Mouse (Mus musculus) ZHBTc4 (cell line): ENCODE measurements around the gene Ccdc88c.

Experiments used
- DNase-seq: peaks from one replicate; pipeline ENCODE4 v3.0.0-alpha.2; 2011; ENCODE audit warnings: low read depth, low spot score

Gene Ccdc88c

DNA sequence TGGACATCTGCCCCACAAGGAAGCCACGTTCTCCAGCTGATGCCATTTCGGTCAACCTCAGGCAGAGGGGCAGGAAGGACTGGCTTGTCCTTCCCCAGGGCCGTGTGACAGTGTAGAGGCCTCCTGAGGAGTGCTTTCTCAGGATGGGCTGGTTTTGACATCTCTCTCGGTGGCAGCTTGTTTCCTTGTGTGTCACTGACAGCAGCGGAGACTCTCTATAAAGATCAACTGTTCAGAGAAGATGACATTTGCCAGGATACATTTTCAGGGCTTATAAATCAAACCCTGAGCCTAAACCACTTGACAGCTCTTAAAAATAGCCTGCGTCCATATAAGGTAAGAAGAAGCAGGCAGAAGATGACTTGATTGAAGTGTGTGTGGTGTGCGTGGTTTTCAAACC lies 59.0 kb downstream of the Ccdc88c start:
- DNase-seq, result no peak

DNA sequence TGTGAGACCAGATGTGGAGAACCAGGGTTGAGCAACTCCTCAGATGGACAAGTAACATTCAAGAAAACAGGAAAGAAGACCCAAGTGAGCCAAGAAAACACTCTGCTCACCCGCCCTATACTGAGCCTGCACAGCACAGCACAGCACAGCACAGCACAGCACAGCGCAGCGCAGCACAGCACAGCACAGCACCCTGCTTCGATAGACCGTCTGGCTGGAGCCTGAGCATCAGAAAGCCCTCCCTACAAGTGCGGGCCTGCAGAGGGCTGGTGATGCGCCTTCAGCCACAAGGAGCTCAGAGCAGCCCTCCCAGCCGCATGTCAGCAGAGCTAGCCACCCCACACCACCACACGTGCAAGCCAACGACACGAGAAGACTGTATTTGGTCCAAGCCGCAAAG lies 61.5 kb downstream of the Ccdc88c start:
- DNase-seq, result no peak

DNA sequence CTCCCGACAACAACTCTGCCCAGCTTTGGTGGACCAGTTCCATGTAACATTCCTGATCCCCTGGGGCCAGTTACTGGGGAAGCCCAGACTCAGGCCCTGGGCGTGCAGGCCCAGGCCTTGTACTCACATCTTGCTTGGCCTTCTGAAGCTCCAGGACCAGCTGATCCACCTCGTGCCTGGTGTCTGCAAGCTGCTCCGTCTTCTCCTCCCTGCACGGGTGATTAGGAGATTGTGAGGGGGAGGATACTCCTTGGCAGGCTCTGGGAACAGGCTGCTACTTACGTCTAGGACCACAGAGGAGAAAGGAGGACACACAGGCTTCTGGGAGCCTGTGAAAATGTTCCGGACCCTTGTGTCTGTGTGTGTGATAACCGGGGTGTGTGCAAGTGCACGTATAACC lies 62.6 kb downstream of the Ccdc88c start:
- DNase-seq, result no peak

DNA sequence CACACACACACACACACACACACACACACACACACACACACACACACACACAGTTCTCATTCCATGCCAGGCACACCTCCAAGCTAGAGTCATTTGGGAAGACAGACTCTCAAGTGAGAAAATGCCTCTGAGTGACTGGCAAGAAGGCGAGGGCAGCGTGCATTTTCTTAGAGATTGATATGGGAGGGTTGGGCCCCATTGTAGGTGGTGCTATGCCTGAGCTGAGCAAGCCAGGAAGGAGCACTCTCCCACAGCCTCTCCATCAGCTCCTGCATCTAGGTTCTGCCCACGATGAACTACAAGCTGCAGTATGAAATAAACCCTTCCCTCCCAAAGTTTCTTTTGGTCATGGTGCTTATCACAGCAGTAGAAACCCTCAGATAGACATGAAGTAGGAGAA lies 63.6 kb downstream of the Ccdc88c start:
- no peak for DNase-seq

DNA sequence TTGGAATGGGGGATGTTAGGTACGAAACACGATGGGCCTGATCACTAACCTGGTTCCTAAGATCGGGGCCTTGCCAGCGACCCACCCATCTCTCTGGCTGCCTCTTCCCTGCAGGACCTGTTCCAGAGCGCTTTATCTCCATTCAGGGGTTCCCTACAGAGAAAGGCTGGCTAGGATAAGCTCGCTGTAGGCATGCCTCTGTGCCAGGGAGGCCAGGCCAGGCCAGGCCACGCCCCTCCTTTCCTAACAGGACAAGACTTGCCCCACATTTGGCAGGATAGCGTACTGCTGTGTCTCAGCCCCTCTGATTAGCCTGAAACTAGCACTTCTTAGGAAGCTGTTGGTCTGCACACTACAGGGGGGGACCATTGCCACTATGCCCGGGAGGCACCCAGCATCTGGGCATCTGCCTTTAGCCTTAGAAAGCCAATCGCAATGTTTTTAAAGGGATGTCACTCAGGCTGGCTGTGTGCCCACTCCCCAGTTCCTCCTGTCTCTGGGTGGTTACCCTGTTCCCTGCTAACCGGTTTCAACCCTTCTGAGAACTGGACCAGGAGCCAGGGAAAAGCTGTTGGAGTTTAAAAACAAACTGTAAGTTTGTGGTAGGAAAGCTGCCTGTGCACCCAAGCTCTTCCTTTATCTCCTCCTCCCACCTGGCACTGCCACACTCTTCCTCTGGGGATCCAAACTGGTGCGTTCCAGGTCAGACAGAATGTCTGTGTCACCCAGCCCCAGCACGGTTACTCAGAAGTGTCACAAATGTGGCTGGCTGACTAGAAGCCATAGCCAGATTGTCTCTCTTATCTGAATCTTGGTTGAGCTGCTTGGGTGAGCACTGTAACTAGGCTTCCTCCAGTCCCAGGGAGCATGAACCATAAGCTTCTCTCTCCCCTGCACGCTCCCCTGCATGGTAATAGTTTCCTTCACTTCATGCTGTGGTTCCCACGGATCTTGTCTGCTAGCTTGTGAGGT lies 69.9 kb downstream of the Ccdc88c start:
- DNase-seq, result no peak

DNA sequence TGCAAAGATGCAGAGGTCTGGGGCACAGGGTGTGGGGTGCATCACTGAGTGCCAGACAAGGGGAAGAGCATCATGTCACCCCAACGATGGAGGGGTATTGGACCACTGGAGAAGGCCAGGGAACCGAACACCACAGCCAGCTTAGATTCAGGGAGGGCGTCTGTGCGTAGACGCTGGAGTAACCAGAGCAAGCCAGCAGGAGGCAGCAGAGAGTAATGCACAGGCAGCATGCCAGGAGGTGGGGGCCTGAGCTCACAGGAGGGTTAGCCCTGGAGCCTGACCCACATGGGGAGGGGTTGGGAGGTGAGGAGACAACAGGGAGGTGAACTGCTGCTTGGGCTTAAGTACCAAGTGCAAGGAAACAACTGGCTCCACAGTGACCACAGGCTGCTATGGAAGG lies 70.8 kb downstream of the Ccdc88c start:
- peak; percentile 89 for DNase-seq

DNA sequence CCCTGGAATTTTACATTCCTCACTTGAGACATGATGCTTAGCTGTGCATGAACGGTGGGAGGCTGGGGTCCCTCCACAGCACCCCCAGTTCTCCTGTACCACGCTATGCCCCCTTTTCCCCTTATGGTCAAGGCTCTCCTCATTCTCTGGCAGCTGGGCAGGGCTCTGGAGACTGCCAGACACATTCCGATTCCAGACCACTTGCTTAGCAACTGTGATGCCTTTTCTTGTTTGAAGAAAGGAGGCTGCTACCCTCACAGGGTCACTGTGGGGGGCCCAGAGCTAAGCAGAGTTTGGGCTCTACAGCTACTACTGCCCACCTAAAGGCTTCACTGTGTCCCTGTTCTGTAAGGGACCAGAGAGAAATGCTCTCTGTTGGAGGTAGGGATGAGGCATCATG lies 71.6 kb downstream of the Ccdc88c start:
- DNase-seq, result no peak

DNA sequence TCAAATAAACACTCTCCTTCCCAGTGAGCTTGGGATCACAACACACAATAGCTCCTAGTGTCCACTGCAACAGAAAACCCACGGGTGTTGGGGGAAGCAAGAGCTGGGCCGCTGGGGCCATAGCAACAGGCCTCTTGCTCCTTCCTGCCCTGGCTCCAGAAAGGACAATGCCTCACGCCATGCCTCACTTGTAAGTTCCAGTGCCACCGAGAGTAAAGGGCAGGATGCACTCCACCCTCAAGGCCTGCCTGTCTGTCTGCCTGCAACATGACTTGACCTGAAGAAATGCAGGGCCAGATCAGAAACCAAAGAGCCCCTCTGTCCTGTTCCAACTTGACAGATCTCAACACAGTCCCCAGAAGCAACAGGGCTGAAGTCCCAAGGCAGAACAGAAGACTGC lies 72.0 kb downstream of the Ccdc88c start:
- no peak for DNase-seq

DNA sequence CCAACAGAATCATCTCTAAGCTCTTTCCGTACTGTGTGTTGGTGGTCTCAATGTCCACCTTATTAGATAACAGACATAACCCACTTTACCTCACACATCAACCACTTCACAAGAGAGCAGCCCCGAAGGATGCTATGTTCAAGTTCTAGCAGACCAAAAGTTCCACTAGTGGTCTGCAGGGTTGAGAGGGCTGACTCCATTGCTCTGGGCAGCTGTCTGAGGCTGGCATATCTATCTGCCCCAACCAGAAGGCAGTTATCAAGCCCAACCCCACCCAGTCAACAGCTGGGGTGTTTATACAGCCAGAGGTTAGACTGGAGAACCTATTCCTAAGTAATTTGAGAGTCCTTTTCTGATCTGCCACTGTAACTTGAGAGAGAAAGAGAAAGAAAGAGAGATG lies 72.8 kb downstream of the Ccdc88c start:
- DNase-seq, result no peak

DNA sequence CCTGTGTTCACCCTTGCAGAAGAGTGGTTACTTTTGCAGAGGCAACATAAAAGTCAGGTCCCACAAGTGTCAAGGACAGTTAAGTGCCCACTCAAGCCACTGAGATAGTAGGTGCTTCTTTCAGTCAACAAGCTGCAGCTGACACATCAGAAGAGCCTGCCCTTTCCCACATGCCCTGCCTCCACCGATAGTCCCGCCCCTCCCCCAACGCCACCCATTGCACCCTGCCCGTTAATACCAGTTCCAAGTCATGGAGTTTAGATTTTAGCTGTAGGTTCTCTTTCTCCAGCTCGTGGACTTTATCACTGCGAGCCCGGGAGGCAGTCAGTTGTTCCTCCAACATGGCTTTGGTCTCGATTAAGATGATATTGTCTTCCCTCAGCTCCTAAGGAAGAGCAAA lies 74.9 kb downstream of the Ccdc88c start:
- DNase-seq, result no peak

DNA sequence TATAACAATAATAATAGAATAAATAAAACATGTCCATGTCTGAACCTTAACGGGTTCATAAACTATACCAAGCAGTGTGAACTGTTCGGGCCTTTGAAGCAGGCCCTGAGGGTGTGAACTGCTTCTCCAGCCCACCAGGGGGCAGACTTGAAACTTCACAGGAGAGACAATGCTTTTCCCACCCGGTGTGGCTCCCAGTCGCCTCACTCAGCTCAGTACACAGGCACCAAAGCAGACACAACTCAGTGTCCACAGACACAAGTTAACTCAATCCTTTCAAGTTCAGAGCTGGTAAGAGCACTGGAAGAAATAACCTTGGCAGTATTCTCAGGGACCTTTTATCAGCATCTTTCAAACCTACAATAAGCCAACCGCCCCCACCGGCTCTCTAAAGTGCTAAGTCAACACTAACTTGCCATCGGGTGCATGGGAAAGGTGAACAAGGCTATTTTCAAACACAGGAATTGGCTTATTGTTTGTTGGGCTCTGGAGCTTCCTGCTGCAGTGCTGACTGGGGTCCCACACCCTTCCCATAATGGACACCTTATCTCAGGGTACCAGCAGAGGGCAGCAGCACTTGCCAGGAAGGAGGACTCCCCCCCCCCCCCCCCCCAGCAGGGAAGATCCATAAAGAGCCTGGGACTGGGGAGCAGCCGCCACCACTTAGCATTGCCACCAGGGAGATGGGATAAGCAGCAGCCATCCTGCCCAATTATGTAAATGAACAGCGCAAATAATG lies 76.5 kb downstream of the Ccdc88c start:
- peak; percentile 91 for DNase-seq

DNA sequence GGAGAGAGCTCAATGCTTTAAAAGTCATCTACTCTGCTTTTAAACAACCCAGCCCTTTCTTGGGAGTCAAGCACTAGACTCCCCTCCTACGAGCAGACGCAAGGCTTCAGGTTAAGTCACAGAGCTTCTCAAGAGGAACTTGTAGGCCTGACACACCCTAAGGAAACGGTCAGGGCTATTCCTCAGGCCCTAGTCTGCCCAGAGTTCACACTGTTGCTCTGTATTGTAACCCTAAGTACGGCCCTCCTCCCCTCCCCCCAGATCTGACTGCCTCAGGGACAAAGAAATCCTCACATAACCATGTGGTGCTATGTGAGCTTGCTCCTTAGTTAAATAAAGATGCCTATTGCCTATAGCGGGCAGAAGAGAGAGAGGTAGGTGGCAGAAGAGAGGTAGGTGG lies 79.7 kb downstream of the Ccdc88c start:
- DNase-seq, result peak; percentile 74

DNA sequence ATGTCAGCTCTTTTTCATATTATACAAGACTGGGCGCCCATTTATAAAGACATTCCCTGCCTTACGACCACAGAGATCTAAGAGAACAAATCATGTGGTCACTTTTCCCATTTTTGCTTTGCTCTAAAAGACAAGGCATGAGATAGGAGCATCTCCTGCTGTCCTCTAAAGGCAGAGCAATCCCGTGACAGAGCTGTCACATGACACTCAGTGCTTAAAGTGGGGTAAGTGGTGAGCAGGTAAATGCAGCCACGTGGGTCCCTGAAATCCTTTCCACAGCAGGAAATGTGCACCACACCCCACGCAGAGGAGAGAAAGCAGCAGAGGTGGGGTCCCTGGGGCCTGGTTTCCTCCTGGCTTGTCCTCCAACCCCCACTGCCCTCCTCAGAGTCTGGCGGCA lies 80.8 kb downstream of the Ccdc88c start:
- DNase-seq, result peak; percentile 72

DNA sequence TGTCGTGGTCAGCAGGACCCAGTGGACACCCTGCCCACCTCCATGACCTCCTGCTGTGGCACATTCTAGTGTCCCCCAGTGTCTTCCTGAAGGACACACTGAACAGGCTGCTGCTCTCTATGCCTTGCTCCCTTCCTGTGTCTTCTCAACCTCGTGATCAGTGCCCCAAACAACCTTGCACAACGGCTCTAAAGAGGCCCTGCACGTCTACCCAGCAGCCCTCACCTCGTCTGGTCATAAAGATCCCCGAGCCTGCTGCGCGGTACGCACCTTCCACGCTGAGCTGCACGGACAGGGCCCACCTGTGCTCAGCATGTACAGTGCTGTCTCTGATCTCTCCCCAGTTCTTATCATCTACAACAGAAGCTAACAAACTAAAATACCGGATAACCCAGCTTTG lies 82.9 kb downstream of the Ccdc88c start:
- no peak for DNase-seq

DNA sequence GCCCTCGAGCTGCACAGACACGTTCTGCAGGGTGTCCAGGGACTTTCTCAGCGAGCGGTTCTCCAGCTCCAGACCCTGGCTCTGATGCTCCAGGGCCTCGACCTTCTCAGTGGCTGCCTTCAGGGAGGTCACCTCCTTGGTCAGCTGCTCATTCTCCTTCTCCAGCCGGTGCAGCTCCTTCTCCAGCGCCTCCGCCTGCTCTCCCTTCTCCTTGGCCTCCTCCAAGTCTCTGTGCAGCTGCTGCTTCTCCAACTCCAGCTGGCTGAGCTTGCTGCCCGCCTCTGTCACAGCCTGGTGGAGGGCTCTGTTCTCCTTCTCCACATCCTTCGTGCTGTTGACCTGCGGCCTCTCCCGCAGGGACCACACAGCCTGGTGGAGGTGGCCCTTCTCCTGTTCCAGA lies 83.4 kb downstream of the Ccdc88c start:
- DNase-seq, result no peak

DNA sequence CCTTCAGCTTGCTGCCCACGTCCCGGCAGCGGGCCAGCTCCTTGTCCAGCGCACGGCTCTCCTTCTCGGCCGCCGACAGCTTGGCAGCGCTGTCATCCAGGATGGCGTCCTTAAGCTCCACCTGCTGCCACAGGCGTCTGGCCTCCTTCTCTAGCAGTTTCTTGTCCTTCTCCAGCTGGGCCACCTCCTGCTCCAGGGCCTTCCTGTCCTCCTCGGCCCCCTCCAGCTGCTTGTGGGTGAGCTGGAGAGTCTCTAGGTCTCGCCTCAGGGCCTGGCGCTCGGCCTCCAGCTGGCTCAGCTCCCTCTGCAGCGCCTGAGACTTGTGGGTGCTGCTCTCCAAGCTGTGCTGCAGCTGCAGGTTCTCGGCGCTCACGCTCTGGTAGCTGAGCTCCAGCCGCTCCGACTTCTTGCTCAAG lies 83.9 kb downstream of the Ccdc88c start:
- no peak for DNase-seq

DNA sequence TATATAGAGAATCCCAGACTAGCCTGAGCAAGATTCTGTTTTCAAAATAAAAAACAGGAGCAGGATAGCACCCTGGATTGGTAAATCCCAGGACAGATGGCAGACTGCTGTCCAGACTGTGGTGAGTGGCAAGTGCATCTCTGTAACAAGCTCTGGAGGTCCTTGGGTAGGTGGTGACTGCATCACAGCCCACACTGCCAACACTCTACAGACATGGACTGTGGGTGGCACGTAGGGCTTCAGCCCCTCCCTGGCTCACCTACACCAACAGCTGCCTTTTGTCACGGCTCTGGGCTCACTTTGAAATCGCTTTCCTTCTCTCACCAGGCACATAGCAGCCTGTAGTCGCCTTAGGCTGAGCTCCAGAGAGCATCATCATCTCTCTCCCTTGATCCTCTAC lies 85.7 kb downstream of the Ccdc88c start:
- no peak for DNase-seq

DNA sequence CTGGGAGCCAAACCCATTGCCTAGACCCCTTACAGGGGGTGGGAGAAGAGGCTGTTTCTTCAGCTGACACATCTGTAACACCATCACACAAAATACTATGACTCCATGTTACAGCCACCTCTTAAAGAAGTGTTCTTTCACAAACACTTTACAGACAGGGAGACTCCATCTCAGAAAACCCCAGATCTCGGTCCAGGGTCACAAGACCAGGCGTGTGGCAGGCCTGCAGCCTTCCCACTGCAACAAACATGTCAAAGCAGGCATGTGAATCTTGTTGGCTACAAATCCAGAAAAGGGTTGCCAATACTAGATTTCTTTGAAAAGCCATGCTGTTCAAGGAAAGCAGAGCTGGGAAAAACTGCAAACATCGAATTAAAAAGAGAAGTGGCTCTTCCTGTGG lies 87.5 kb downstream of the Ccdc88c start:
- DNase-seq, result no peak

DNA sequence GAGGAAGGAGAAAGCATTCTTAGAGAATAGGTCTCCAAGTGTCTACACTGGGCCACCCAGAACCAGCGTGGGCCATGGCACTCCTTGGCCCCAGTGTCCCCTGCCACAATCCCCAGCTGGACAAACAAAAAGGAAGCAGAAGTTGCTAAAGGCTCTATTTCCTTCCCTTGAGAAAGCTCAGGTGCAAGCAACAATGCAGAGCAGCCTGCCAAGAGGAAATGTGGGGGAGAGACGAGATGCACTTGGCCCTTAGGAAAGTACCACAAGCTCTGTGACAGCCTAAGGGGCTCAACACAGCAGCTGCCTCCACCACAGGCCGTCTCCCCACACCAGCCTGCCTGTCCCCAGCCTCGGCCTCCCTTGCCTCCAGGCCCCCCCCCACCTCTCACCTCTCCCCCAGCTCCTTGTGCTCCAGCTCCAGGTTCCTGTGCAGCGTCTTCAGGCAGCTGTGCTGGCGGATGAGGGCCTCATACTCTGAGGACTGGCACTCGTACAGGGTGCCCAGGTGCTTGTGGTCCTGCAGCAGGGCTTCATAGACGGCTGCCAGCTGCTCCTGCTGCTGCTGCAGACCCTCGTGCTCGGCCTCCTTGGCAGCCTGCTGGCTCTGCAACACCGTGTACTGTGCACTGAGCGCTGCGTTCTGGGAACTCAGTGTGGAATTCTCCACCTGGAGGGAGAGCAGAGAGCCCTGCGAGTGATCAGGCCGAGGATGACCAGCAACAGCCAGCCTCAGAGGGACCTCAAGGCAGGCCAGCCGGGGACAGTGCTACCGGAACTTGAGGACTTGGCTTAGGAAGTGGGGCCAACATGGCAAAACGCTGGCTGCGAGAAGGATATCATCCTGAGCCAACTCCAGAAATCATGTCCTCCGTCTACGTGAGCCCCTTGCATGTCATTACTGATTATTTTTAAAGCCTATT lies 91.2 kb downstream of the Ccdc88c start:
- no peak for DNase-seq

DNA sequence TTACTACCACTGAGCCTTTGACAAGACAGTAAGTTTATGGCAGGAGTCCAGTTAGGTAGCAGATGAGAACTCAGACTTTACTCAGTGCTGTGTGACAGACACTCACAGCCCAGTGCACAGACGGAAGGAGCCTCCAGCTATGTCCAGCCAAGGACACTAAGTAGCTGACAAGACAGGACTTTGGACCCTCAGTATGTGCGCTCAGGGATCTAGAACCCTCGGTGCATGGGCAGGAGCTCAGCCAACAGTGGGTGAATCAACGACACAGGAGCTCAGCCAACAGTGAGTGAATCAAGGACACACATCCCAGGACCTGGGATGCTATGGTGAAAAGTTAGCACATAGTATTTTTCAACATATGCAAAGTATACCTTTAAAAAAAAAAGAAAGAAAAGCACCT lies 92.1 kb downstream of the Ccdc88c start:
- DNase-seq, result no peak

DNA sequence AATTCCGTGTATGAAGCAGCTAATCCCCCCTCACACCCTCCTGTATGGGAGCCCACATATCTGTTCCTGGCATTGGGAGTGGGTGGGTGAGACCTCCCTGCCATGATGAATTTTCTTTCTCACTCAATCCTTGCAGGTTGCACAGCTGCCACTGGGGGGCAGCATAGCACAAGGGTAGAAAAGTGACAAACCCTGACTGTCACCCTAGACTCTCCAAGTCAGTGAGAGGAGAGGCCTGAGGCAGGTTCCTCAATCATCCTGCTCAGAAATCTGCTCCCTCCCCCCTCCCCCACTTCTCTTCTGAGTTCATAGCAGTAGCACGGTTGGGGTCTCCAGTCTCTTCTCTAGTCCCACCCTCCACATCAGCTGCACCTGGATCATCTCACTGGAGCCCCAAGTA lies 92.7 kb downstream of the Ccdc88c start:
- DNase-seq, result peak; percentile 88

DNA sequence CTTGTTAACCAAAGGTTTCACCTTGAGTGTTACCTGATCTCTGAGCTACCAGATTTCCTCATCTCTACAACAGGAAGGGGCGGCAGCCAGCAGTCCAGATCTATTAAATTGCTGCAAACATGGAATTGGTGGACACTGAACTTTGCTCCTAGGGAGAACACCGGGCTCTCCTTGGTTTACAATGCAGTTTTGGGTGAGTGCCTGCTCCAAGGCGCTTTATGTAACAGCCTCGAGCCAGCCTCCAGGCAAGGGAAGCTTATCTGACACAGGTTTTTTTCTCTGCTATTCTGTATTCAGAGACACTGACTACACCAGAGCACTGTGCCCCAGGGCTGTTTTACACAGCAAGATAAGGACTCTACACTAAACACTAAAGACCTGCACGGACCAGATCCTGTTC lies 94.1 kb downstream of the Ccdc88c start:
- DNase-seq, result no peak
